Mouse (Mus musculus) lung, postnatal 0 days (tissue): ENCODE measurements at regions not wholly inside any gene's neighbourhood (a gene's known extent, or its start where the extent isn't known, plus 50 kb on each side); places are given as distances from the start of the nearest gene placed in this dataset.

Experiments
- CTCF ChIP-seq: IDR thresholded peaks from 2 replicates; pipeline ENCODE4 v1.5.1; 2016; ENCODE audit warnings: antibody characterized with exemption, mild to moderate bottlenecking
- EP300 ChIP-seq: IDR thresholded peaks from 2 replicates; pipeline ENCODE4 v1.6.1; 2016; ENCODE audit warnings: antibody characterized with exemption, mild to moderate bottlenecking, control low read depth

DNA sequence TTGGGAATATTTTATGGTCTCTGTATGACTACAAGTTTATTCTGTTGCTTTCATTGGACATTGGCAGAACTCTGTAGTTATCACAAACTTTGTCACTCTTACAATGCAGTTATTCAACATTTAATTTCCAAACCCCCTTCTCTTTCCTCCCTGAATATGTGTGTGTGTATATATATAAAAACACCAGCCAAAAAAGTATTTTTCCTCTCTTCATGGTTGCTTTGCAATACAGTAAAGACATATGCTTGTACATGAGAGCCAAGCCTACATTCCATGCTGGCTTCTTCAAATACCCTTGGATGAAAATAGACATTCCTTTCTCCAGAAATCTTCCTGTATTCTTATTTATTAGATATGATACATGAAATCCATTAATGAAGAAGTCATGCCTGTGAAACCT, 287.3 kb upstream of the A1bg start:
- TF ChIP-seq EP300 (no peak), CTCF (no peak)
